ENCODE assay signal across 8 mouse cellular contexts in genomic region chr10:13968989-13969388, GRCm38 (mm10). TPM values are rescaled to one million over a fixed set of nuclear protein-coding genes. Genes with fewer than 3 reads are reported as not detected.
A peak's percentile ranks its signal among the peaks of the same experiment; 100 is the strongest.
DNase-seq lines count a peak whose midpoint lies in the region; ATAC-seq and TF ChIP-seq lines count a peak whose summit lies in the region.

No protein-coding gene starts in this region.

- H3K27ac ChIP-seq in kidney, adult 2 months (ENCODE audit: insufficient read depth, low read depth, low read length), result no peak overlapping the region
- H3K27ac ChIP-seq in kidney, embryonic 14.5 days (ENCODE audit: low read depth, low read length), result no peak overlapping the region
- no peak overlapping the region for H3K27ac ChIP-seq in cortical plate, adult 2 months (ENCODE audit: insufficient read depth, low read length)

- no peak for TF ChIP-seq POLR2A in kidney, adult 2 months (IDR thresholded peaks at IDR 0.05; ENCODE audit: low read depth, low read length)
- no peak for TF ChIP-seq POLR2A in cortical plate, adult 2 months (IDR thresholded peaks at IDR 0.05; ENCODE audit: extremely low read depth, insufficient read depth, low read length)

- H3K4me1 ChIP-seq in kidney, adult 2 months (ENCODE audit: control insufficient read depth, insufficient read depth, low read length), result no peaks in the 10 kb centered on the region; the same call in 1 of the 2 replicates
- peaks cover 4% of the 10 kb centered on the region; the same call in 1 of the 2 replicates for H3K4me1 ChIP-seq in kidney, embryonic 14.5 days (ENCODE audit: control insufficient read depth, insufficient read depth, low read length)
- H3K4me1 ChIP-seq in cortical plate, adult 2 months (ENCODE audit: control insufficient read depth, insufficient read depth, low read length), result peaks cover 5% of the 10 kb centered on the region

- H3K36me3 ChIP-seq in kidney, adult 2 months (ENCODE audit: control insufficient read depth, insufficient read depth, low read length), result no peaks in the 10 kb centered on the region
- H3K36me3 ChIP-seq in kidney, embryonic 14.5 days (ENCODE audit: control insufficient read depth, insufficient read depth, low read length), result no peaks in the 10 kb centered on the region

- no peak overlapping the region for H3K4me2 ChIP-seq in kidney, embryonic 14.5 days (replicated peaks; ENCODE audit: low read depth, low read length)

- TF ChIP-seq CTCF in kidney, adult 2 months (conservative IDR thresholded peaks at IDR 0.05; ENCODE audit: insufficient read depth, insufficient read length, low read depth, low read length), result no peak
- TF ChIP-seq CTCF in cortical plate, adult 2 months (IDR thresholded peaks at IDR 0.05; ENCODE audit: extremely low read depth, insufficient read depth, low read length), result 0 out of 2 replicates have a peak, but pooled peaks have one; percentile 14

- DNase-seq in kidney, adult 2 months, result peak; percentile 56
- peak; percentile 56 for DNase-seq in Muller cell, postnatal 12 days (ENCODE audit: inconsistent ontology term)
- peak; percentile 55 for DNase-seq in kidney, postnatal 14 days
- DNase-seq in retina, embryonic 14.5 days (ENCODE audit: low spot score), result peak; percentile 75
- DNase-seq in frontal cortex, postnatal 10 days (ENCODE audit: low spot score in 2 of 2), result no peak

- 27% methylated on average over 8 of the region's 8 CpGs for WGBS in kidney, adult 2 months
- WGBS in kidney, embryonic 14.5 days, result 20% methylated on average over 8 of the region's 8 CpGs

- H3K27me3 ChIP-seq in kidney, adult 2 months (replicated peaks; ENCODE audit: control insufficient read depth, insufficient read depth, low read length), result no peaks in the 10 kb centered on the region
- no peaks in the 10 kb centered on the region for H3K27me3 ChIP-seq in kidney, embryonic 14.5 days (ENCODE audit: control insufficient read depth, insufficient read depth, low read length)

- no peaks in the 10 kb centered on the region for H3K9me3 ChIP-seq in kidney, embryonic 14.5 days (ENCODE audit: control insufficient read depth, low read length)

- no peak for ATAC-seq in kidney, embryonic 14.5 days (ENCODE audit: low FRiP score, low TSS enrichment)
- no peak for ATAC-seq in erythroid progenitor cell, adult 5-6 weeks (replicated peaks; ENCODE audit: low FRiP score, poor library complexity, severe bottlenecking)

- no peak overlapping the region for H3K4me3 ChIP-seq in kidney, adult 2 months (ENCODE audit: insufficient read depth, low read depth, low read length)
- H3K4me3 ChIP-seq in kidney, embryonic 14.5 days (ENCODE audit: low read length), result no peak overlapping the region
- peak overlapping the region; percentile 35; the same call in 1 of the 2 replicates for H3K4me3 ChIP-seq in cortical plate, adult 2 months (ENCODE audit: insufficient read depth, low read length)

- no peak overlapping the region for H3K9ac ChIP-seq in kidney, embryonic 14.5 days (ENCODE audit: low read depth, low read length)

RNA-seq across cellular contexts. Expression of gene Hivep2, which starts 3.1 kb away (rescaled TPM):
- polyA plus RNA-seq in kidney, adult 2 months (2012; rRNA removed), result 4.9 and 5.1 TPM in 2 replicates
- polyA plus RNA-seq in kidney, embryonic 14.5 days (2014; fragmentation: Nextera tagmentation; extraction: Ambion mirVana), result 6.1 and 7.9 TPM in 2 replicates
- polyA plus RNA-seq in cortical plate, adult 2 months (2012; rRNA removed), result 101 and 113 TPM in 2 replicates
- total RNA-seq in erythroid progenitor cell, adult 5-6 weeks (2015; ENCODE audit: low replicate concordance), result 4.3 and 4.6 TPM in 2 replicates
- total RNA-seq in erythroid progenitor cell, adult 5-6 weeks (2017; ENCODE audit: low replicate concordance), result 1.3 and 1.5 TPM in 2 replicates

Comparison
In these comparisons a context has a peak if more than half of its experiments do, and no peak if none do; other contexts are left out.
1. DNase-seq: peak in kidney, adult 2 months (single experiment), Muller cell, postnatal 12 days (single experiment), kidney, postnatal 14 days (single experiment) and retina, embryonic 14.5 days (single experiment); none in frontal cortex, postnatal 10 days (0 of 2).
2. RNA of gene Hivep2, which starts 3.1 kb away (polyA plus RNA-seq): 101 to 113 TPM in cortical plate, adult 2 months; 6.1 to 7.9 TPM in kidney, embryonic 14.5 days and 4.9 to 5.1 TPM in kidney, adult 2 months; every median in the first group is over 10 times any median in the second.